Mouse (Mus musculus): ENCODE data around the gene Rasgrf1.

Gene Rasgrf1

DNA sequence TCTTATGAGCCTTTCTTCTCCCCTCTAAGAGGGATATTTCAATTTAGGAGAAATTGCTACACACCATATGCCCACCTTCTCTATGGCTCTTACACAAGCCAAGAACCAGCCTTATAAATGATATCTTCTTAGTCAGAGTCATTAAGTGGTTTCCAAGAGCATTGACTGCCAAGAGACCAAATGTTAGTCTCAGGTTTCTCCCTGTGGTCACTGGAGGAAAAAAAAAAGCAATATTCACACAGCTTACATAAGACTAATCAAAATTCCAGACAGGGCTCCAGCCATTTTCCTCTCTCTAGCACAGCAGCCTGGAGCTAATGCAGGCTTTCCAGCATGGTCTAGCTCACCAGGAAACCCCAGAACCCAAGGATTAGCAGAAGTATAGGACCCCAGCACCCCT lies 3.1 kb upstream of the Rasgrf1 start:
- DNase-seq (ENCODE audit: low spot score in 2 of 2), result no peak

DNA sequence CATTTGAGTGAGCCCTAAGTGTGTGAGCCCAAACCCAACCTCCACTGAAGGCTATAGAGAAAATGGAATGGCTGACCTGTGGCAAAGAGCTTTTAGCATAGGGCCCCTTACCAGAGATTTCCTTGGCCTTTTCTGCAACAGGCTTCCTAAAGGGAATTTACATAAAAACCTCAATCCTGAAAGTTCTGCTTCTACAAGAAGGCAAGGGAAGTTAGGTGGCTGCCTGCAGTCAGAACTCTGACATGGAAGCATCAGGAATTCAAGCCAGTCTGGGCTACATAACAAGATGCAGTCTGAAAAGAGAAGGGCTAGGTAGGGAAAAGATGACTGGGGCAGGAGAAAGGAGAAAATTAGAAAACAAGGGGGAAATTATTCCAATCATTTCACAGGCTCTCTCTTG lies 1.8 kb upstream of the Rasgrf1 start:
- DNase-seq (ENCODE audit: low spot score in 2 of 2), result no peak

GRCm38 (mm10) chr9:89908601-89909000 lies 1.1 kb upstream of the Rasgrf1 start:
- peak; percentile 55 to 72 for DNase-seq (ENCODE audit: low spot score in 2 of 2)

GRCm38 (mm10) chr9:89910011-89910400 lies 298 bp downstream of the Rasgrf1 start:
- no peak for DNase-seq (ENCODE audit: low spot score in 2 of 2)

DNA sequence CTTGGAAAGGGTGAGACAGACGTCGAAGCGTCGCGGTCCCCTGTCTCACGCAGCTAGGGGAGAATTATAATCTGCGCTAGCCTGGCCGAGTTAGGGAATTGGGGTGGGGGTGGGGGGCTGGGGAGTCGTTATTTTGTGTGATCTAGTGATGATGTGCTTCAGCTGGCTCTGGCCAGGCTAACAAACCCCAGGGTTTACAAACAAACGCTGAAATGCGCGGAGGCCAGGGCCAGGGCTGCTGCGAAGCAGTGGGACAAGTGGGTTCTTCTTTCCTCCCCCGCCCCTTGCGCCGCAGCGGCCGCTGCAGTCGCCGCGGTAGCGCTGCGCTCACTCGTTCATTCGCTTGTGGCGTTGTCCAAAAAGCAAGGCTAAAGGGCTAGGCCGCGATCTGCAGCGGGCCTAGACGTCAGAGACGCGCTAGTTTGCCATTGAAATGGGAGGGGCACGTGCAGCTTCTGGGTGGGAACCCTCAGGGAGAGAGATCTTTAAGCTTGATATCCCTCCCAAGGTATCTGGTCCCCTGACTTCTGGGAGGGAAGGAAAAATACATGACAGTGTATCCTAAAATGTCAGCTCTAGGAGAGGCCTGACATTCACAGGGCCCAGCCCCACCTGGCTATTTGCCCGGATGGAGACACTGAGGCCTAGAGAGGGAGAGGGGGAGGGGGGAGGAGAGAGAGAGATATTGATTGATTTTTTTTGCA lies 1.2 kb downstream of the Rasgrf1 start:
- no peak for DNase-seq (ENCODE audit: low spot score in 2 of 2)

GRCm38 (mm10) chr9:89911891-89912549 lies 2.3 kb downstream of the Rasgrf1 start:
- no peak for DNase-seq (ENCODE audit: low spot score in 2 of 2)

DNA sequence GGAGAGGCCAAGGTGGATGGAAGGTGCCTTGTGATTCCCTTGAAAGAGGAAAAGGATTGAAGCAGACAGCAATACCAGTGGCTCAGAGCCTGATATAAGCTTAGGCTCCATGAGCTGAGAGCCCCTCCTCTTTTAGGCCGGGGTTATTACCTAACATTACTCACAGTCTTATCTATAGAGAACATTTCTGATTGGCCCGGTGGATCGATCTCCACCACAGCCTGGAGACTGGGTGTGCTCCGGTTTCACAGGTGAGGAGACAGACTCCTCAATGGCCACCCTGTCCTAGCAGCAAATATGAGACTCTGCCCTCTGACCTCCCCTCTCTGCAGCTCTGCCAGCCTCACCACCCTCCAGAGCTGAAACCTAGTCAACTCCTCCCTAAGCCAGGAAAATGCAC lies 3.4 kb downstream of the Rasgrf1 start:
- no peak for DNase-seq (ENCODE audit: low spot score in 2 of 2)

- DNase-seq (ENCODE audit: low spot score in 2 of 2), result no peak
Observed at GRCm38 (mm10) chr9:89916471-89916870, 6.8 kb downstream of the Rasgrf1 start.

DNA sequence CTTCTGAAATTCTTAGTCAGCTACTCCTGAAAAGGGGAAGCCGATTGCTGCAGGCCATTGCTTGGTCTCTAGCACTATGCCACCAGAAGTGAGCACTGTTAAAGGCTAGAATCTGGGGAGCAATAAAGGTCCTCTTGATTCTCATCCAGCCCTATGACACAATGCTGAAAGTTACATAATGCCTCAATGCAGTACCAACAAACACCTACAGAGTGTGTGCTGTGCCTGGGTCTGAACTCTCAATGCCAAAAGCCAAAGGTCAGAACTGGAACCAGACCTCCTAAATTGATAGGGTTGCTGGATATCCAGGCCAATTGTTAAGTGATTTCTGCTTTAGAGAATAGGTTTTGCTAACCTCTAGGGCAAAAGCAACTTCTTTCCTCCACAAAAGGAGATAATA lies 7.7 kb downstream of the Rasgrf1 start:
- DNase-seq (ENCODE audit: low spot score in 2 of 2), result no peak

GRCm38 (mm10) chr9:89918832-89919231 lies 9.1 kb downstream of the Rasgrf1 start:
- peak; percentile 47 to 62 for DNase-seq (ENCODE audit: low spot score in 2 of 2)

GRCm38 (mm10) chr9:89921121-89921520 lies 11.4 kb downstream of the Rasgrf1 start:
- DNase-seq (ENCODE audit: low spot score in 2 of 2), result no peak

GRCm38 (mm10) chr9:89922666-89923065 lies 13.0 kb downstream of the Rasgrf1 start:
- DNase-seq (ENCODE audit: low spot score in 2 of 2), result no peak

DNA sequence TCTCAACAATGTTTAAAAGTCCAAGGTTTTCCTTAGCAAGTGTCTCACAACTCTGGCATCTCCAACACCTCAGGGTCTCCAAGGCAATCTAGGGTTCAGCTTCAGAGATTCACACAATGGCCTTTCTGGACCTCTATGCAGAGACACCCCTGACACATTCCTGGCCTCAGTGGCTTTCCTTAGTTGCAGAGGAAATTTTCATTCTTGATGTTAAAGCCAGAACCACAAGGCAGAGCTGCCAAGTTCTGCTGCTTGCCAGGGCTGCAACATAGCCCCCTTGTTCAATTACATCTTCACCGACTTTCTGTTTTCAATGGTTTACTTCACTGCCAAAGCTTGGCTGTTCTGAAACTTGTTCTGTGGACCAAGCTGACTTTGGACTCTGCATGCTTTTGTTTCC lies 15.1 kb downstream of the Rasgrf1 start:
- no peak for DNase-seq (ENCODE audit: low spot score in 2 of 2)

DNA sequence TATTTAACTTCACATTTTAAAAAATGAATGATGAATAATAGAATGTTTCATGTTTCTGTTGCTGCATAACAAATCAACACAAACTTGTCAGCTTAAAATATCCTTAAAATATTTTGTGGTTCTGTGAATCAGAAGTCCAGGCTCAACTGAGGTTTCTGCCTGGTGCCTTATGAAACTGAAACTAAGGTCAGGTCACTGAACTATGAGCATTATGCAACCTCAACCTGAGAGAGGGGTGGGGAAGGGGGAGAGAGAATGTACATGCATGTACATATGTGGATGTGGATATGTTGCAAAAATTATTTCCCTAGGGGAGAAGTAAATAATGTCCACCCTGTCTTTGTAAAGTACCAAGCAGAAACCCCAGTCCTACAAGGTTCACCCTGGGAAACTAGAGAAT lies 18.8 kb downstream of the Rasgrf1 start:
- no peak for DNase-seq (ENCODE audit: low spot score in 2 of 2)

DNA sequence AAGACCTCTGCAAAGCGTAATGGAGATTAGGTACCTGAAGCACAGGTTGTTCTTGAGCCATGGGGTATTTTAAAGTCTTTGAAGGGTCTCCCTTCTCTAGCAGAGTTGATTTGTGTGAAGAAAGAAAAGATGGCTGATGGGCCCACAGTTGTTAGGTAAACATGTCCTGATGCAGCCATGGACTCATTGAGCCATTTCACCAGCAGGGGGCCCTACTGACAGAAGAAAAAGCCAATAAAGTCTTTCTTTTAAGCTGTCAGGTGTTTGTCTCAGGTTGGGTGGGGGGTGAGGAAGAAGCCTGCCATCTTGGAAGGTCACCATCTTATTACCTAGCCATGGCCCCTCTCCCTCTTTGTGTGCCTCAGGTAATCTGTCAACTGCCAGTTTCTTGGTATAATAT lies 30.7 kb downstream of the Rasgrf1 start:
- no peak for DNase-seq (ENCODE audit: low spot score in 2 of 2)

DNA sequence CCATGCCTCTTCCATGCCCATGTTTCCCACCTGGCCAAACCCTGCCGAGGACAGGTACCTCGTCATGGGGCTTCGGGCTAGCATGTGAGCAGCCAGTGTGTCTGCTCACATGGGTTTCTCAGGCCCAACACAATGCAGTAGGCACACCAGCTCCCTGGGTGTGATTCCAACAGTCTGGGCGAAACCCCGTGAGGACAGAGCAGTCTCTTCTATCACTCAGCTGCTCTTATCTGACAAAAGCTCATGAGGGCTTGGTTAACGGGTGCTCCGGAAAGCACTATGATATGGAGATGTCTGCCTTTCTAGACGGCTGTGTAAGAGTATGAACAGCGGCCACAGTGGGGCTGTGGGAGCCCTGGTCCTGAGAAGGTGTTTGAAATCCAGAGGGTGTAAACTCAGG lies 37.1 kb downstream of the Rasgrf1 start:
- DNase-seq (ENCODE audit: low spot score in 2 of 2), result no peak

GRCm38 (mm10) chr9:89948602-89949001 lies 38.9 kb downstream of the Rasgrf1 start:
- no peak for DNase-seq (ENCODE audit: low spot score in 2 of 2)

GRCm38 (mm10) chr9:89953596-89954215 lies 44.0 kb downstream of the Rasgrf1 start:
- DNase-seq (ENCODE audit: low spot score in 2 of 2), result no peak

GRCm38 (mm10) chr9:89954860-89955479 lies 45.3 kb downstream of the Rasgrf1 start:
- no peak for DNase-seq (ENCODE audit: low spot score in 2 of 2)

- no peak for DNase-seq (ENCODE audit: low spot score in 2 of 2)
Observed at GRCm38 (mm10) chr9:89958959-89959358, 49.3 kb downstream of the Rasgrf1 start.

GRCm38 (mm10) chr9:89964091-89964490 lies 54.4 kb downstream of the Rasgrf1 start:
- no peak for DNase-seq (ENCODE audit: low spot score in 2 of 2)

DNA sequence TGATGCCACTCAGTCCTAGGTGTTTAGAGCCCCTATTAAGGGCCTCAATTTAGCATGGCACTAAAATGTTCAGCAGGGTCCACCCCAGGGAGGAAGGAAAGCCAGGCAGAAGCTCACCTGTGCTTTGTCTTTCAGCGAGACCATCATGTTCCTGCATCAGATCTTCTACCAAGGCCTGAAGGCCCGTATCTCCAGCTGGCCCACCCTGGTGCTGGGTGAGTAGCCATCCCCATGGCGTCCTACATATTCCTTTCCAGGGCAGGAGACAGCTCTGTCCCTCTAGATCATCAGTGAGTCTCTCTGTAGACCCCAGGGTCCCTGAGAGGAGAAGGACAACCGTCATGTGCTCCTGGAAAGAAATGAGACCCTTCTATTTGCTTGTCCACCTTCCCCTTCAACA lies 58.0 kb downstream of the Rasgrf1 start:
- no peak for DNase-seq (ENCODE audit: low spot score in 2 of 2)
